Comparison of ENCODE assay signal across 18 mouse cellular contexts in the genomic region with DNA sequence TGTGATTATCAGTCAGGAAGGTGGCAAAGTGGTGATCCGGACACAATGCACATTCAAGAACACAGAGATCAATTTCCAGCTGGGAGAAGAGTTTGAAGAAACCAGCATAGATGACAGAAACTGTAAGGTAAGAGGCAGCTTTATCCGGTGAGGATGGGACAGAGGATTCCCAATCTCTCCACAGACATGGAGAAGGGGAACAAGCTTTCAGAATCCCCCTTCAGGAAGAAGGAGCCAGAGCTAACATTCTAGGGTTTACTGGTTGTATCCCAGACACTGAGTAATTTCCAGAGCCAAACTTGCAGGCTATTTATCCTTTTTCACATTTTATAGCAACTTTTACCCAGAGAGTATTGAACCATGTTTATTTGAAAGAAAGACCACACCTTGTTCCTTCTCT. TPM values are rescaled to one million over a fixed set of nuclear protein-coding genes. Genes with fewer than 3 reads are reported as not detected.
DNase-seq lines count a peak whose midpoint lies in the region; ATAC-seq and TF ChIP-seq lines count a peak whose summit lies in the region.
"Had no signal": no experiment of that assay in that cellular context is flagged by ENCODE, and none has a peak within 500 bp of the region (broad histone marks: within the 10 kb centered on the region; RNA-seq: fewer than 3 reads in every experiment).

No protein-coding gene starts in this region.

- H3K36me3 ChIP-seq in neural tube, embryonic 11.5 days (ENCODE audit: control insufficient read depth, insufficient read depth, low read length): no peaks in the 10 kb centered on the region
- H3K36me3 ChIP-seq in forebrain, postnatal 0 days (ENCODE audit: insufficient read depth): no peaks in the 10 kb centered on the region
- peaks cover 3% of the 10 kb centered on the region; the same call in 1 of the 2 replicates for H3K36me3 ChIP-seq in midbrain, embryonic 12.5 days
- no peaks in the 10 kb centered on the region for H3K36me3 ChIP-seq in stomach, embryonic 16.5 days (ENCODE audit: control insufficient read depth, insufficient read depth, low read length)
- H3K36me3 ChIP-seq: embryonic facial prominence, embryonic 12.5 days; limb, embryonic 13.5 days had no signal

- no peak for TF ChIP-seq CTCF in forebrain, postnatal 0 days (IDR thresholded peaks at IDR 0.05; ENCODE audit: low read depth)

- H3K4me2 ChIP-seq in neural tube, embryonic 11.5 days (ENCODE audit: low read depth): peak overlapping the region; percentile 42
- H3K4me2 ChIP-seq in forebrain, postnatal 0 days (ENCODE audit: low read depth): peak overlapping the region; percentile 49
- H3K4me2 ChIP-seq in midbrain, embryonic 12.5 days (replicated peaks): peak overlapping the region; percentile 59
- H3K4me2 ChIP-seq in stomach, embryonic 16.5 days (ENCODE audit: low read depth, low read length): no peak overlapping the region

- ATAC-seq in neural tube, embryonic 11.5 days (ENCODE audit: insufficient read depth, low FRiP score, low TSS enrichment): no peak
- no peak for ATAC-seq in forebrain, postnatal 0 days
- no peak for ATAC-seq in midbrain, embryonic 12.5 days (ENCODE audit: low FRiP score, low read depth)
- no peak for ATAC-seq in stomach, embryonic 16.5 days (ENCODE audit: insufficient read depth, low FRiP score)
- ATAC-seq: activated CD4-positive, CD25-positive, alpha-beta regulatory T cell, adult 4 months had no signal

- DNase-seq in neural tube, embryonic 11.5 days (ENCODE audit: low spot score): no peak
- DNase-seq in neural tube, embryonic 10.5 days (ENCODE audit: extremely low spot score, low spot score): no peak
- no peak for DNase-seq in forebrain, postnatal 0 days
- DNase-seq in left cerebral cortex, adult 8-10 months (ENCODE audit: low spot score in 2 of 2): no peak
- no peak for DNase-seq in heart, adult 18-20 months
- DNase-seq in heart, postnatal 25 days (ENCODE audit: low spot score): no peak
- DNase-seq: cerebellum, adult 2 months; heart, postnatal 4 days; lung, adult 2 months; right cerebral cortex, adult 18-20 months; thymus, postnatal 25 days had no signal

- H3K27me3 ChIP-seq in neural tube, embryonic 11.5 days (ENCODE audit: control insufficient read depth, insufficient read depth, low read length): no peaks in the 10 kb centered on the region
- H3K27me3 ChIP-seq in forebrain, postnatal 0 days (ENCODE audit: insufficient read depth, low read length): no peaks in the 10 kb centered on the region
- H3K27me3 ChIP-seq in midbrain, embryonic 12.5 days: no peaks in the 10 kb centered on the region
- H3K27me3 ChIP-seq in stomach, embryonic 16.5 days (ENCODE audit: control insufficient read depth, insufficient read depth, low read length): no peaks in the 10 kb centered on the region
- H3K27me3 ChIP-seq: embryonic facial prominence, embryonic 12.5 days; limb, embryonic 13.5 days had no signal

- peak overlapping the region; percentile 65 for H3K9ac ChIP-seq in neural tube, embryonic 11.5 days (ENCODE audit: low read length)
- peak overlapping the region; percentile 53 for H3K9ac ChIP-seq in forebrain, postnatal 0 days
- H3K9ac ChIP-seq in midbrain, embryonic 12.5 days (replicated peaks): peak overlapping the region; percentile 75
- H3K9ac ChIP-seq in stomach, embryonic 16.5 days (ENCODE audit: low read length): 0 out of 2 replicates have a peak overlapping the region, but pooled peaks have one; percentile 26
- H3K9ac ChIP-seq: embryonic facial prominence, embryonic 12.5 days had no signal

- H3K4me3 ChIP-seq in neural tube, embryonic 11.5 days (ENCODE audit: low read depth, low read length): peak overlapping the region; percentile 44
- peak overlapping the region; percentile 35 for H3K4me3 ChIP-seq in forebrain, postnatal 0 days (ENCODE audit: low read depth, low read length)
- H3K4me3 ChIP-seq in midbrain, embryonic 12.5 days: peak overlapping the region; percentile 53
- no peak overlapping the region; the same call in 1 of the 2 replicates for H3K4me3 ChIP-seq in stomach, embryonic 16.5 days (replicated peaks; ENCODE audit: low read length)
- H3K4me3 ChIP-seq: limb, embryonic 13.5 days had no signal

- intact Hi-C loops in heart, postnatal 25 days (cut with DNase I): no loop called here

- peaks cover 9% of the 10 kb centered on the region; the same call in 1 of the 2 replicates for H3K4me1 ChIP-seq in neural tube, embryonic 11.5 days (ENCODE audit: control insufficient read depth, insufficient read depth, low read length)
- peaks cover 23% of the 10 kb centered on the region for H3K4me1 ChIP-seq in forebrain, postnatal 0 days (ENCODE audit: insufficient read depth)
- H3K4me1 ChIP-seq in midbrain, embryonic 12.5 days: peaks cover 29% of the 10 kb centered on the region
- H3K4me1 ChIP-seq in stomach, embryonic 16.5 days (ENCODE audit: control insufficient read depth, insufficient read depth, low read length): peaks cover 15% of the 10 kb centered on the region

- no peaks in the 10 kb centered on the region for H3K9me3 ChIP-seq in neural tube, embryonic 11.5 days (ENCODE audit: control insufficient read depth, low read length)
- no peaks in the 10 kb centered on the region for H3K9me3 ChIP-seq in forebrain, postnatal 0 days (ENCODE audit: low read length)
- no peaks in the 10 kb centered on the region for H3K9me3 ChIP-seq in midbrain, embryonic 12.5 days
- no peaks in the 10 kb centered on the region for H3K9me3 ChIP-seq in stomach, embryonic 16.5 days (replicated peaks; ENCODE audit: control insufficient read depth, low read length)
- H3K9me3 ChIP-seq: embryonic facial prominence, embryonic 12.5 days; limb, embryonic 13.5 days had no signal

- 43% methylated on average over 2 of the region's 2 CpGs for WGBS in neural tube, embryonic 11.5 days
- 17% methylated on average over 2 of the region's 2 CpGs for WGBS in forebrain, postnatal 0 days
- 18% methylated on average over 2 of the region's 2 CpGs for WGBS in midbrain, embryonic 12.5 days
- WGBS in stomach, embryonic 16.5 days: 71% methylated on average over 2 of the region's 2 CpGs

- peak overlapping the region; percentile 81 for H3K27ac ChIP-seq in neural tube, embryonic 11.5 days (ENCODE audit: low read depth, low read length)
- H3K27ac ChIP-seq in forebrain, postnatal 0 days (ENCODE audit: low read depth, low read length): peak overlapping the region; percentile 79
- peak overlapping the region; percentile 93 for H3K27ac ChIP-seq in midbrain, embryonic 12.5 days (replicated peaks)
- no peak overlapping the region for H3K27ac ChIP-seq in stomach, embryonic 16.5 days (ENCODE audit: low read length)
- H3K27ac ChIP-seq: kidney, postnatal 0 days; limb, embryonic 13.5 days had no signal

RNA-seq across cellular contexts. Expression of gene Fabp7, which starts 0.9 kb away (rescaled TPM):
- polyA plus RNA-seq in neural tube, embryonic 11.5 days (2014; fragmentation: Nextera tagmentation; extraction: Ambion mirVana): 933 and 940 TPM in 2 replicates
- 1,177 and 1,333 TPM in 2 replicates for total RNA-seq in forebrain, postnatal 0 days (2014; rRNA removed)
- 2,604 and 2,926 TPM in 2 replicates for polyA plus RNA-seq in forebrain, postnatal 0 days (2015; fragmentation: Nextera tagmentation; extraction: Ambion mirVana)
- 1,010 and 1,136 TPM in 2 replicates for polyA plus RNA-seq in midbrain, embryonic 12.5 days (2016; fragmentation: Nextera tagmentation; extraction: Ambion mirVana)
- 50.6 and 52.9 TPM in 2 replicates for polyA plus RNA-seq in stomach, embryonic 16.5 days (2015; fragmentation: Nextera tagmentation; extraction: Ambion mirVana)
- total RNA-seq in left cerebral cortex, adult 8-10 months (2022): 10 to 100 TPM; 42.1 to 58.5 (median 47.4) TPM
- 1 to 10 TPM in 1 of 2 experiments, under 1 TPM in 1; 0.36 to 1.0 TPM for total RNA-seq in heart, adult 18-20 months (2021)
- total RNA-seq in heart, postnatal 25 days (2021): 1 to 10 TPM in 1 of 2 experiments, under 1 TPM in 1; 0.34 to 1.6 TPM
- total RNA-seq: megakaryocyte progenitor cell, adult 5-6 weeks had no signal
- polyA plus RNA-seq: activated CD4-positive, CD25-positive, alpha-beta regulatory T cell, adult 4 months had no signal

RNA-seq across cellular contexts. Expression of gene Smpdl3a, which starts 8.6 kb away (rescaled TPM):
- 14.0 and 14.3 TPM in 2 replicates for polyA plus RNA-seq in neural tube, embryonic 11.5 days (2014; fragmentation: Nextera tagmentation; extraction: Ambion mirVana)
- total RNA-seq in forebrain, postnatal 0 days (2014; rRNA removed): 31.0 and 32.5 TPM in 2 replicates
- 37.0 and 38.6 TPM in 2 replicates for polyA plus RNA-seq in forebrain, postnatal 0 days (2015; fragmentation: Nextera tagmentation; extraction: Ambion mirVana)
- 8.3 and 10.1 TPM in 2 replicates for polyA plus RNA-seq in midbrain, embryonic 12.5 days (2016; fragmentation: Nextera tagmentation; extraction: Ambion mirVana)
- polyA plus RNA-seq in stomach, embryonic 16.5 days (2015; fragmentation: Nextera tagmentation; extraction: Ambion mirVana): 43.8 and 50.4 TPM in 2 replicates
- 10 to 100 TPM; 21.6 to 28.5 (median 25.5) TPM for total RNA-seq in left cerebral cortex, adult 8-10 months (2022)
- 10 to 100 TPM; 56.2 to 66.5 TPM for total RNA-seq in heart, adult 18-20 months (2021)
- 10 to 100 TPM; 52.4 to 54.1 TPM for total RNA-seq in heart, postnatal 25 days (2021)

Comparison
In these comparisons a context has a peak if more than half of its experiments do, and no peak if none do; other contexts are left out.
1. RNA of gene Fabp7, which starts 0.9 kb away (total RNA-seq): 1,177 to 1,333 TPM in forebrain, postnatal 0 days; 42.1 to 58.5 TPM in left cerebral cortex, adult 8-10 months, 0.34 to 1.6 TPM in heart, postnatal 25 days and 0.36 to 1.0 TPM in heart, adult 18-20 months; every median in the first group is over 10 times any median in the second.
2. Peak in every context shown above with its lines, with median percentiles within 50 percentile points of each other: H3K9ac ChIP-seq.